Mouse (Mus musculus) ES-E14 (cell line): ENCODE data around the gene Nop16. TPM values are rescaled to one million over a fixed set of nuclear protein-coding genes. Genes with fewer than 3 reads are reported as not detected.

Source experiments
- DNase-seq: peaks from one replicate; pipeline ENCODE4 v3.0.0-alpha.2; 2013; ENCODE audit warnings: low read depth, low spot score
- H3K27ac ChIP-seq: 2 replicates; pipeline ENCODE4 v1.5.1; 2012; ENCODE audit warnings: low read depth, mild to moderate bottlenecking, low read length, moderate library complexity, mixed read lengths; ENCODE audit not compliant: poor library complexity, insufficient read depth, severe bottlenecking
- H3K36me3 ChIP-seq: 2 replicates; pipeline ENCODE4 v1.6.1; 2012; ENCODE audit warnings: mild to moderate bottlenecking, low read length, moderate library complexity, mixed read lengths; ENCODE audit not compliant: control insufficient read depth, poor library complexity, insufficient read depth, severe bottlenecking
- H3K4me1 ChIP-seq, 2 experiments: fragments of 150-350 bp in 1 of 2; sonication (generic) in 1 of 2; 2 replicates each; pipeline ENCODE4 v1.6.1; 2012; ENCODE audit warnings: low read length in 2 of 2, mild to moderate bottlenecking in 1 of 2, mixed read lengths in 1 of 2; ENCODE audit not compliant: control insufficient read depth in 2 of 2, insufficient read depth in 2 of 2, poor library complexity in 1 of 2
- H3K4me3 ChIP-seq, 2 experiments: fragments of 150-350 bp in 1 of 2; sonication (generic) in 1 of 2; 2 replicates each; pipeline ENCODE4 v1.5.1; 2012; ENCODE audit warnings: low read length in 2 of 2, low read depth in 1 of 2, mild to moderate bottlenecking in 1 of 2, mixed read lengths in 1 of 2; ENCODE audit not compliant: insufficient read depth in 1 of 2, poor library complexity in 1 of 2, severe bottlenecking in 1 of 2
- H3K9ac ChIP-seq: 2 replicates; pipeline ENCODE4 v1.6.1; 2012; ENCODE audit warnings: low read depth, mild to moderate bottlenecking, low read length, mixed read lengths; ENCODE audit not compliant: poor library complexity, insufficient read depth, severe bottlenecking
- H3K9me3 ChIP-seq: fragments of 150-350 bp; sonication (generic); 2 replicates; pipeline ENCODE4 v1.6.1; 2012; ENCODE audit warnings: low read depth, mild to moderate bottlenecking, low read length; ENCODE audit not compliant: control insufficient read depth, insufficient read depth
- CHD2 ChIP-seq: IDR thresholded peaks from 2 replicates; pipeline ENCODE4 v1.6.1; 2014; ENCODE audit warnings: mild to moderate bottlenecking, low read depth, low read length, inconsistent platforms
- HCFC1 ChIP-seq: IDR thresholded peaks from 2 replicates; pipeline ENCODE4 v1.6.1; 2012; ENCODE audit warnings: low read length, inconsistent platforms, borderline replicate concordance; ENCODE audit not compliant: insufficient read depth
- MAFK ChIP-seq: IDR thresholded peaks from 2 replicates; pipeline ENCODE4 v1.6.1; 2014; ENCODE audit warnings: mild to moderate bottlenecking, low read depth, low read length, inconsistent platforms; ENCODE audit not compliant: insufficient read depth
- ZC3H11A ChIP-seq: IDR thresholded peaks from 2 replicates; pipeline ENCODE4 v1.6.1; 2012; ENCODE audit warnings: low read depth, mild to moderate bottlenecking, inconsistent platforms, low read length, borderline replicate concordance
- ZNF384 ChIP-seq: IDR thresholded peaks from 2 replicates; pipeline ENCODE4 v1.6.1; 2012; ENCODE audit warnings: low read depth, low read length, inconsistent platforms
- in situ Hi-C, 2 experiments: fragments of 600-800 bp; cut with MboI; formaldehyde crosslinking; loops; one replicate each; pipeline ENCODE4 v1.15.1; 2025; ENCODE audit warnings: low sequenced_read_pairs in 2 of 2, inconsistent platforms in 1 of 2; ENCODE audit not compliant: unreplicated experiment in 2 of 2
- total RNA-seq: library from RNA; depleted of rRNA; stranded (reverse); fragments of 300-350 nt; gene quantifications from 2 replicates; pipeline ENCODE4 v1.2.3, GENCODE M21; 2012

The Nop16 gene
- total RNA-seq, 1 experiment = 65.5 TPM

DNA sequence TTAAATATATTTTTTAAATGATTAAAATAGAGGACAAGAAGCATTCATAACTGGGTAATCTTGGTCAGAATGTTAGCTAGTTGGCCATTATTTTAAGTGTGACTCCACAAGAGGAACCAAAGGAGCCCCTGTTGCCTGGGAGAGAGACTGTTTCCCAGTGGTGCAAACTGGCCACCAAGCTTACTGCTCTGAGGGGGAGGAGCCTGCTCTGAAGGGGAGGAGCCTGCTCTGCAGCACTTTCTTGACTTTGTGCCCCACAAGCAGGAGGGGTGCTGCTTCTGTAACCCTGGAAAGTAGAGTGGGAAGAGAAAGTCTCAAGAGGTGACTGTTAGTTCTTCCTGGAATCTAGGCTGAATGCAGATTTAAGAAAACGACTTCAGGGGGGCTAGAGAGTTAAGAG is 20.6 kb downstream of the Nop16 start:
- DNase-seq = no peak
- Histone ChIP-seq H3K4me3 (no peak overlapping the region), H3K9me3 (no peaks in the 10 kb centered on the region), H3K4me1 (peaks cover 10 to 16% of the 10 kb centered on the region in 2 experiments; a peak in 3 of 4 replicates), H3K9ac (no peak overlapping the region), H3K36me3 (no peaks in the 10 kb centered on the region), H3K27ac (no peak overlapping the region)
- in situ Hi-C loops = no loop called here
- no peak for TF ChIP-seq MAFK
- no peak for TF ChIP-seq CHD2
- no peak for TF ChIP-seq ZNF384
- no peak for TF ChIP-seq ZC3H11A
- TF ChIP-seq HCFC1 = no peak

GRCm38 (mm10) chr13:54568380-54568779 is 21.5 kb downstream of the Nop16 start:
- Histone ChIP-seq H3K4me3 (no peak overlapping the region), H3K9ac (no peak overlapping the region), H3K27ac (no peak overlapping the region), H3K36me3 (no peaks in the 10 kb centered on the region; the same call in 1 of the 2 replicates), H3K4me1 (peaks cover 10 to 15% of the 10 kb centered on the region in 2 experiments; a peak in 3 of 4 replicates), H3K9me3 (no peaks in the 10 kb centered on the region)
- TF ChIP-seq HCFC1 = no peak
- TF ChIP-seq ZC3H11A = no peak
- no peak for TF ChIP-seq CHD2
- no peak for DNase-seq
- in situ Hi-C loops = no loop called here

DNA sequence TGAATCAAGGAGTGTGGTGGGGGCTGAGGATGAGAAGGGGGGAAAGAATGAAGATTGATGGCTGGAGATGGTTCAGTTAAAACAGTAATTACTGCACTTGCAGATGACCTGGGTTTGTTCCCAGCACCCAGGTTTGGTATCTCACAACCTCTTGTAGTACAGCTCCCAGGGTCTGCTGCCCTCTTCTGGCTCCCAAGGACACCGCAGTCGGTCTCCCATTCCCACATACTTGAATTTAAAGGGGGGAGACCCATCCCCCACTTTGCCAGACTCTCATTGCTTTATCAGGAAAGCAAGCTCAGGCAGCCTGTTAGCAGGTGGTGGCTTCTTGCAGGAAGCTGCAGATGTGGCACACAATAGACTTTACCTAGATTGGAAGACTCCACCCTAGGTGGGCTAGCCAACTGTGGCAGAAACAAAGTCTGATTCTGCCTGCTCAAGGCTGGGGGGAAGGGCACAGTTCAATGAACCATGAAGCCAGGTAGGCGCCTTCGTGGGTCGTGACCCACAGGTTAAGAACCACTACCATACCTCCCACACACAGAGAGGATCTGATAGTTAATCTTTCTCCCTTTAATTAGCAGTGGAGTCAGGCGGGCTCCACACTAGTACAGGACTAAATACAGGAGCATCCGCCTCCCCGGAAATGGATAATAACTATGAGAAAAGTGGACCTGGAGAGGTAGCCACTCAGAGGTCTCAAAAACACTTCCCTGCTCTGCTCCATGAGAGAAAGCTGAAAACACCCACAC is 24.1 kb downstream of the Nop16 start:
- DNase-seq = peak; percentile 73
- TF ChIP-seq HCFC1 (no peak), ZC3H11A (0 out of 2 replicates have a peak, but pooled peaks have one; percentile 19), CHD2 (peak; percentile 84)
- Histone ChIP-seq H3K4me1 (peaks cover 10 to 15% of the 10 kb centered on the region in 2 experiments; a peak in 3 of 4 replicates), H3K9me3 (no peaks in the 10 kb centered on the region), H3K27ac (peak overlapping the region; percentile 97), H3K9ac (peak overlapping the region; percentile 98), H3K4me3 (peak overlapping the region; percentile 74 to 99), H3K36me3 (peaks cover 10% of the 10 kb centered on the region)
- in situ Hi-C loops = no loop called here

- H3K9me3 ChIP-seq = no peaks in the 10 kb centered on the region
- peak; percentile 95 for TF ChIP-seq HCFC1
- TF ChIP-seq CHD2 = peak; percentile 99
- no peak for TF ChIP-seq ZC3H11A
- peak within 1 kb of the TSS; percentile 98 for H3K9ac ChIP-seq
- in situ Hi-C loops = no loop called here
- peak; percentile 89 for DNase-seq
- peaks cover 10 to 15% of the 10 kb centered on the region in 2 experiments; a peak in 3 of 4 replicates for H3K4me1 ChIP-seq
- H3K27ac ChIP-seq = peak within 1 kb of the TSS; percentile 97
- peaks cover 14% of the 10 kb centered on the region for H3K36me3 ChIP-seq
- H3K4me3 ChIP-seq = peak within 1 kb of the TSS; percentile 74 to 99
Observed at GRCm38 (mm10) chr13:54565201-54565581, 24.7 kb downstream of the Nop16 start, which contains the start of gene 4833439L19Rik. Gene 4833439L19Rik (minus strand): TSS chr13:54565435.
